22 mouse cellular contexts compared by ENCODE assay signal in genomic region chr5:132166559-132166958, GRCm38 (mm10).
"Had no signal": no experiment of that assay in that cellular context is flagged by ENCODE, and none has a peak within 500 bp of the region (broad histone marks: within the 10 kb centered on the region; RNA-seq: fewer than 3 reads in every experiment).

No protein-coding gene starts in this region.

- ATAC-seq: hindbrain, embryonic 16.5 days; hindbrain, postnatal 0 days; inflammation-experienced regulatory T-cells, adult 6 months; intestine, embryonic 15.5 days; intestine, embryonic 16.5 days; intestine, postnatal 0 days had no signal

- DNase-seq: heart, postnatal 10 days; heart, postnatal 14 days; heart, postnatal 36 days; heart, postnatal 4 days; kidney, adult 11 months; kidney, adult 18-20 months; kidney, adult 2 months; kidney, adult 8-10 months; kidney, adult 9 months; kidney, postnatal 10 days; kidney, postnatal 14 days; kidney, postnatal 25 days; kidney, postnatal 36 days; kidney, postnatal 4 days; layer of hippocampus, adult 9-11 months; layer of hippocampus, postnatal 36 days had no signal
